Mouse (Mus musculus): ENCODE measurements around the gene Mars2. TPM values are rescaled to one million over a fixed set of nuclear protein-coding genes. Genes with fewer than 3 reads are reported as not detected.

Mars2 gene
- total RNA-seq (2021): 1 to 10 TPM; 5.1 to 5.7 TPM
- long read RNA-seq, experiment 1, full-length matches to known transcripts: 8 of 8 reads
- long read RNA-seq, experiment 1, partial matches to known transcripts: 0 of 8 reads
- long read RNA-seq, experiment 1, other reads (novel, unspliced or antisense): 0 of 8 reads
- long read RNA-seq, experiment 2, full-length matches to known transcripts: 2 of 2 reads
- long read RNA-seq, experiment 2, partial matches to known transcripts: 0 of 2 reads
- long read RNA-seq, experiment 2, other reads (novel, unspliced or antisense): 0 of 2 reads

GRCm38 (mm10) chr1:55236890-55237642, at the start of gene Mars2:
TSS of gene Mars2 (plus strand) at chr1:55237177.
- DNase-seq: peak; percentile 97

GRCm38 (mm10) chr1:55192015-55192414, 45.0 kb upstream of the Mars2 start:
- no peak for DNase-seq

GRCm38 (mm10) chr1:55192824-55193223, 44.2 kb upstream of the Mars2 start:
- DNase-seq: peak in 1 of 2 experiments; percentile 50

GRCm38 (mm10) chr1:55193316-55193715, 43.7 kb upstream of the Mars2 start:
- DNase-seq: peak; percentile 57 to 61

GRCm38 (mm10) chr1:55194064-55194915, 42.7 kb upstream of the Mars2 start:
- no peak for DNase-seq

GRCm38 (mm10) chr1:55195021-55195420, 42.0 kb upstream of the Mars2 start:
- no peak for DNase-seq

GRCm38 (mm10) chr1:55196327-55197003, 40.5 kb upstream of the Mars2 start:
- no peak for DNase-seq

GRCm38 (mm10) chr1:55198719-55199118, 38.3 kb upstream of the Mars2 start:
- DNase-seq: no peak

- peak; percentile 75 to 80 for DNase-seq
These were observed 34.9 kb upstream of the Mars2 start for GRCm38 (mm10) chr1:55201850-55202752.

GRCm38 (mm10) chr1:55205808-55206327, 31.1 kb upstream of the Mars2 start:
- no peak for DNase-seq

GRCm38 (mm10) chr1:55207561-55207960, 29.4 kb upstream of the Mars2 start:
- DNase-seq: no peak

- no peak for DNase-seq
These were observed 28.4 kb upstream of the Mars2 start for GRCm38 (mm10) chr1:55208500-55209140.

- peak; percentile 29 to 46 for DNase-seq
These were observed 26.6 kb upstream of the Mars2 start for GRCm38 (mm10) chr1:55210202-55210965.

GRCm38 (mm10) chr1:55211081-55211480, 25.9 kb upstream of the Mars2 start:
- DNase-seq: no peak

GRCm38 (mm10) chr1:55212771-55213170, 24.2 kb upstream of the Mars2 start:
- no peak for DNase-seq

- no peak for DNase-seq
These were observed 23.5 kb upstream of the Mars2 start for GRCm38 (mm10) chr1:55213475-55213874.

- no peak for DNase-seq
These were observed 23.0 kb upstream of the Mars2 start for GRCm38 (mm10) chr1:55213936-55214335.

GRCm38 (mm10) chr1:55215185-55215813, 21.7 kb upstream of the Mars2 start:
- peak; percentile 43 to 75 for DNase-seq

GRCm38 (mm10) chr1:55217191-55217590, 19.8 kb upstream of the Mars2 start:
- peak in 1 of 2 experiments; percentile 28 for DNase-seq
